Mouse (Mus musculus) T-cell, adult 66 days (primary cell): ENCODE results near the gene Slx1b. TPM values are rescaled to one million over a fixed set of nuclear protein-coding genes. Genes with fewer than 3 reads are reported as not detected.

ENCODE experiments used
- total RNA-seq, 2 experiments: library from RNA; stranded (reverse); gene quantifications; 3 replicates in 1 of 2; 4 replicates in 1 of 2; pipeline ENCODE4 v1.2.4; 2023

Slx1b gene
- 10 to 100 TPM; 15.6 to 17.2 TPM for total RNA-seq

GRCm38 (mm10) chr7:126695631-126696207 is at the start of gene Slx1b:
TSS of gene Slx1b (minus strand) at chr7:126695784.

GRCm38 (mm10) chr7:126707442-126708174 is 12.0 kb upstream of the Slx1b start, which contains the start of gene Coro1a:
TSS of gene Coro1a (minus strand) at chr7:126707787.

GRCm38 (mm10) chr7:126695210-126695611 is 373 bp downstream of the Slx1b start, which contains the start of gene Bola2:
TSS of gene Bola2 (plus strand) at chr7:126695401.

DNA sequence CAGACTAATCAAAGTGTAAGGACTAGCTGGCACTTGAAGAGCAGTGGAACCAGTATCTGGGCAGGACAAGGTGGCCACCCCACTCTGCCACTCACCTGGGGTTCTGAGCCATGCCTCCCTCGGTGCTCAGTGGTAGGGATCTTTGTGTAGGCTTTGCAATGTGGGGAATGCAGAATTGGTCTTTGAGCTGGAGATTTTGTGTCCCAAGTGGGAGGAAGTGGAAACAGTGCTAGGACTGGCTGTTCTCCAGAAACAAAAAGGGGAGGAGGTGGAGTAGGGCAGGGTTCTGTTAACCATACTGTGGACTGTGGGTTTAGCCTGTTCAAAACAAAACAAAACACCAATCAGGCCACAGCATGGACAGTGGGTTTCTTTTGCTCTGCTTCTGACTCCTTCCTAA is 19.4 kb downstream of the Slx1b start, which contains the start of gene Sult1a1:
TSS of gene Sult1a1 (minus strand) at position 226 of the 400 bp plus-strand sequence.

GRCm38 (mm10) chr7:126649231-126650051 is 46.1 kb downstream of the Slx1b start, which contains the start of gene Sgf29:
TSS of gene Sgf29 (plus strand) at chr7:126649309.

Other genes with a start within 250 kb of the Slx1b start
- gene Atp2a1, start 232.7 kb downstream of the Slx1b start, total RNA-seq: under 1 TPM; 0.55 to 0.89 TPM
- 10 to 100 TPM; 87.3 to 90.5 TPM for gene Sh2b1, start 220.4 kb downstream of the Slx1b start, total RNA-seq
- gene Tufm, start 208.4 kb downstream of the Slx1b start, total RNA-seq: 10 to 100 TPM; 50.0 to 55.9 TPM
- 100 to 1,000 TPM; 217 to 227 TPM for gene Atxn2l, start 192.3 kb downstream of the Slx1b start, total RNA-seq
- gene Eif3c, start 129.4 kb downstream of the Slx1b start, total RNA-seq: 100 to 1,000 TPM; 138 to 142 TPM
- gene Apobr, start 110.8 kb downstream of the Slx1b start, total RNA-seq: 1 to 10 TPM; 8.0 to 8.8 TPM
- gene Cln3, start 110.0 kb downstream of the Slx1b start, total RNA-seq: 100 to 1,000 TPM; 129 to 140 TPM
- not detected for gene Il27, start 100.8 kb downstream of the Slx1b start, total RNA-seq
- gene Nupr1, start 64.9 kb downstream of the Slx1b start, total RNA-seq: not detected
- 10 to 100 TPM; 71.8 to 85.5 TPM for gene Sgf29, start 46.5 kb downstream of the Slx1b start, total RNA-seq
- gene Sult1a1, start 19.4 kb downstream of the Slx1b start, total RNA-seq: 1 to 10 TPM in 1 of 2 experiments, not detected in 1; 1.3 TPM
- 100 to 1,000 TPM; 171 to 175 TPM for gene Bola2, start 383 bp downstream of the Slx1b start, total RNA-seq
- gene Coro1a, start 12.0 kb upstream of the Slx1b start, total RNA-seq: 1,000 to 10,000 TPM; 1,416 to 1,422 TPM
- gene Mapk3, start 63.8 kb upstream of the Slx1b start, total RNA-seq: 10 to 100 TPM; 37.3 to 45.5 TPM
- gene Gdpd3, start 70.5 kb upstream of the Slx1b start, total RNA-seq: 1 to 10 TPM; 3.6 to 4.4 TPM
- 100 to 1,000 TPM; 240 to 256 TPM for gene Ypel3, start 81.2 kb upstream of the Slx1b start, total RNA-seq
- gene Tbx6, start 85.7 kb upstream of the Slx1b start, total RNA-seq: 10 to 100 TPM; 11.6 to 13.5 TPM
- 100 to 1,000 TPM; 229 to 235 TPM for gene Ppp4c, start 96.7 kb upstream of the Slx1b start, total RNA-seq
- gene Fam57b, start 101.9 kb upstream of the Slx1b start, total RNA-seq: not detected
- not detected for gene 4930451I11Rik, start 135.9 kb upstream of the Slx1b start, total RNA-seq
- gene Doc2a, start 151.6 kb upstream of the Slx1b start, total RNA-seq: not detected
- gene Hirip3, start 166.2 kb upstream of the Slx1b start, total RNA-seq: 10 to 100 TPM; 22.0 to 25.4 TPM
- 10 to 100 TPM; 68.2 to 83.5 TPM for gene Ino80e, start 166.6 kb upstream of the Slx1b start, total RNA-seq
- gene Taok2, start 188.9 kb upstream of the Slx1b start, total RNA-seq: 100 to 1,000 TPM in 1 of 2 experiments, 10 to 100 TPM in 1; 91.4 to 105 TPM
- gene Tmem219, start 227.1 kb upstream of the Slx1b start, total RNA-seq: 10 to 100 TPM; 27.4 to 28.3 TPM
- 10 to 100 TPM; 33.0 to 38.9 TPM for gene Kctd13, start 233.1 kb upstream of the Slx1b start, total RNA-seq